Mouse (Mus musculus): ENCODE measurements at regions not wholly inside any gene's neighbourhood (a gene's known extent, or its start where the extent isn't known, plus 50 kb on each side); places are given as distances from the start of the nearest gene placed in this dataset.

GRCm38 (mm10) chr13:102251709-102252108, 441.6 kb upstream of the Cd180 start:
- in situ Hi-C loops (cut with MboI, MseI), result no loop called here

GRCm38 (mm10) chr13:102255401-102256371, 437.7 kb upstream of the Cd180 start:
- in situ Hi-C loops (cut with MboI, MseI), result no loop called here

DNA sequence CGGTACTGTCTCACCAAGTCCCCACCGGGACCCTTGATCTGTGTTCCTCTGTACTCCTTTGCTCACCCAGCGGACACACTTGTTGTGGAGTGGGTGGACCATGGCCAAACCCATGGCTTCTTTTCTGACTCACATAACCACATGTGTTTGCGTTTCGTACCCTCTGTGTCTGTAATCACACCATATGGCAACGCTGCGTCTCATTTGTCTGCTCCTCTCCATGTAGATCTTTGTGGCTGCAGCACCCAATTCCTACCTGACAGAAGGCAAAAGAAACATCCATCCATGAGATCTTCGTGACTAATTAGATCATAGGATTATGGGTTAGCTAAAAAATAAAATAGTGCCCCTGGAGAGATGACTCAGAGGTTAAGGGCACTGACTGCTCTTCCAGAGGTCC, 435.2 kb upstream of the Cd180 start:
- in situ Hi-C loops (cut with MboI, MseI), result no loop called here

GRCm38 (mm10) chr13:102273818-102274217, 419.5 kb upstream of the Cd180 start:
- in situ Hi-C loops (cut with MboI, MseI), result no loop called here

- in situ Hi-C loops (cut with MboI, MseI), result no loop called here
Observed at GRCm38 (mm10) chr13:102275296-102275695, 418.1 kb upstream of the Cd180 start.

GRCm38 (mm10) chr13:102276885-102277284, 416.5 kb upstream of the Cd180 start:
- in situ Hi-C loops (cut with MboI, MseI), result no loop called here

- in situ Hi-C loops (cut with MboI, MseI), result no loop called here
Observed at GRCm38 (mm10) chr13:102280198-102280597, 413.2 kb upstream of the Cd180 start.

DNA sequence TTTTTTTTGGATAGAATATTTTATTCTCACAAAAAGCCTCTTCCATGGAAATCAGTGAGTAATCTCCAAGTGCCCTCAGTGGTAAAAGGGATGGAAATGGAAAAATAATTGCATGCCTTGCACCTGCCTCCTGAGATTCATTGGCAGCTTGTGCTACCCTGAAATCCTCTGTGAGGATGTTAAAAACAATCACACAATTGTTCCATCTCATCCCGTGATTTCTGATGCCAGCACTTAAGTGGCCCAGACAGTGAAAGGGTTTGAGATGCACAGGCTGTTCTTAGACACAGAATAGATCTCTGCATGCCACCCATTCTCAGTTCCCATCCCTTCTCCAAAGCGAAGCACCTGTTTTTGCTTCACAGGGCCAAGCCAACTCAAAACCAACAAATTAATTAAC, 398.9 kb upstream of the Cd180 start:
- in situ Hi-C loops (cut with MboI, MseI), result loop anchor here in 1 of 2 experiments (10.0 kb wide), 1 partner anchor 300 kb away; no protein-coding TSS in a partner anchor

DNA sequence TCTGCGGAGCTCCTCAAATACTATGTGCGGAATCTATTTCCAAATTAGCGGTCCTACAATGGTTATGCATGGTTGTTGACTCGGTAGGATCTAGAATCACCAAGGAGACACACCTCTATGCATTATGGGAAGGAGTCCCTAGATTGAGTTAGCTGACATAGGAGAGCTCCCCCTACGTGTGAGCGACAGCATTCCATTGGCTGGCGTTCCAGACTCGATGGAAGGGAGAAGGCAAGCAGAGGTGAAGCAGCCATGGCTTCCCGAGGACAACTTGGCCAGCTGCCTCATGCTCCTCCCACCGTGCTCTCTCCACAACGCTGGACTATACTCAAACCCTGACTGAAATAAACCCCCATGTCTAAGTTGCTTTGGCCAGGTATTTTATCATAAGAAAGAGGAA, 398.3 kb upstream of the Cd180 start:
- in situ Hi-C loops (cut with MboI, MseI), result loop anchor here in 1 of 2 experiments (10.0 kb wide), 1 partner anchor 300 kb away; no protein-coding TSS in a partner anchor

GRCm38 (mm10) chr13:102307983-102308382, 385.4 kb upstream of the Cd180 start:
- in situ Hi-C loops (cut with MboI, MseI), result no loop called here

GRCm38 (mm10) chr13:102312096-102312495, 381.3 kb upstream of the Cd180 start:
- in situ Hi-C loops (cut with MboI, MseI), result no loop called here

DNA sequence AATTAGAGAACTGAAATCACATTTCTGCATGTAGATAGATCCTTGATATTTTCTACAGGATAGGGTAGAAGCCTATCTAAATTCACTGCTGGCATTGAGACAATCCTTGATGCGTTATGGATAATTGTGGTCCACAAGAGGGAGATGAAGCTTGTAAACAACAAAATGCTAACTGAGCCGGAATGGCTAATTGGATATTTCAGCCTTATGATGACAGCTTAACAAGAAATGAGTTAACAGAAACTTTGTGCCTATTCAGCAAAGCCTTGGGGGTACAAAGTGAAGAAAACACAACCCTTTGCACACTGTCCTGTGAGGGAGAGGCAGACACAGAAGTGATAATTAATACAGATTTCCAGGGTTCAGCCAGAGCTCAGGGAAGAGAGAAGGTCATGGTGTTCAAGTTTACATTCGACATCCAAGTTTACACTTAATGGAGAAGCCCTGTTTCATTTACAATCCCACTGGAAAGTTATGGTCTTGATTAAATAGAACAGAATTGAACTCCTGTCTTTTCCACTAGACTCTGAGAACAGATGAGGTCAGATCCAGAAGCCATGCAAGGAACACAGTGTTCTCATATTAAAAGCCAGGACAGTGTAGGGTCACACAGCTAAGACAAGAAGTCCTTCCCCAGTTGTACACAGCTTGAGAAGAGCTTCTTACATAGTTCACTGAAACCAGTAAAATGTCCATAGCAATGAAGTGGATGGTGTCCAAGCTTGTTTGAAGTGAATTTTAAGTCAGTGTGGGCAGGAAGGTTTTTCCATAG, 377.3 kb upstream of the Cd180 start:
- in situ Hi-C loops (cut with MboI, MseI), result no loop called here

DNA sequence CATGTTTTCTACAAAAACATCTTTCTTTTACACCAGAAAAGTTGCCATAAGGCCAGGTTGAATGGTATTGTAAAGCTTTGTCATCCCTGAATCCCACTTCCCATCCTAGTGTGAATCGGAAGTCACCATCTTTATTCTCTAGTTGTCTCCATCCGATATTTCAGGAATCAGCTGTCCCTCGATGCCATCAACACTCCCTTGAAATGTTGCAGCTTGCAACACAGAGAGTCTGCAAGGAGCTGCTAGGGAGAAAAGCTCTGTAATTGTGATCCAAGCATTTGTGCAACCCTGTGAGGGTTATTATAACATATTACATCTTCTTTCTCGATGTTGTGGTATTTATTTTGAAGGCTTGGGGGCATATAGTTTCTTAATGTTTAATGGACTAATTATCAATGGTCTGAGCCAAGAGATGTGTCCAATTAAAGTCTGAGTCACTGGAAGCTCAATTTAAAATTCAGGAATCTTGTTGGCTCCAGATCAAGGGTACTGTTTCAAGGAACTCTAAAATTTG, 374.4 kb upstream of the Cd180 start:
- in situ Hi-C loops (cut with MboI, MseI), result no loop called here

- in situ Hi-C loops (cut with MboI, MseI), result no loop called here
Observed at GRCm38 (mm10) chr13:102319453-102319852, 373.9 kb upstream of the Cd180 start.

- in situ Hi-C loops (cut with MboI, MseI), result no loop called here
Observed at GRCm38 (mm10) chr13:102323876-102324275, 369.5 kb upstream of the Cd180 start.

GRCm38 (mm10) chr13:102326003-102326402, 367.4 kb upstream of the Cd180 start:
- in situ Hi-C loops (cut with MboI, MseI), result no loop called here

GRCm38 (mm10) chr13:102326544-102326943, 366.8 kb upstream of the Cd180 start:
- in situ Hi-C loops (cut with MboI, MseI), result no loop called here

DNA sequence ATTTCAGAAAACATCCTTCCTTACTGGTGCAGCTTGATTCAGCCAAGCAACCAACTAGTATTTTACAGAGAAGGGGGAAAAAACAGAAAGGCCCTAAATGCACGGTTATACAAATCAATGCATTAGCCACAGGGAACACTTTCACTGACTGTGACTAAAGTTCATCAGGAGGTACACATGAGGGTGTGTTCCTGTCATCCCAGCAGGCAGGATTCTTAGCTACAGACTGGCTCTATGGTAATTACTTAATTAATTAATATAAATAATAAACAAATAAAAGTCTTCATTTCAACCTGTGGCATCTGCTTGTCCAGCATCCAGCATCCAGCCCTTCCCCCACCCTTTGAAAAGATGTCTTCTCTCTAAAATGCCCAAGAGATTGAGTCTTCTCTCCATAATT, 359.7 kb upstream of the Cd180 start:
- in situ Hi-C loops (cut with MboI, MseI), result no loop called here

DNA sequence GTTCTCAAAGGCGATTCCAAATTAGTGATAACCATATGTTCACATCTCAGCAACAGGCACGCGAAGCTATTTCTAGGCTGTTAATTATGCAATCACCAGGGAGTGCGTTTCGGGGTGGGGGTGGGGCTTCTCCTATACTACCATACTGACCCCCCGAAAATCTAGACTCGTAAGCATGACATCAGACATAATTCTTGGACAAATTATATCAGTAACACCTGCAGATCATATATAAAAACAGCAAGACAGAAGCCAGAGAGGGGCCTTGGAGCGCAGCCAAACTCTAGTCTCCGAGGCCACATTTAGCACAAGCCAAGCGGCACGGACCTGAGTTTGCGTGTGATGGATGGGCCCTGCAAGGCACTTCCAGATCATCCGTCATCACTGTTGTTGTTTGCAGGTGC, 359.2 kb upstream of the Cd180 start:
- in situ Hi-C loops (cut with MboI, MseI), result no loop called here

- in situ Hi-C loops (cut with MboI, MseI), result no loop called here
Observed at GRCm38 (mm10) chr13:102343236-102343635, 350.1 kb upstream of the Cd180 start.

DNA sequence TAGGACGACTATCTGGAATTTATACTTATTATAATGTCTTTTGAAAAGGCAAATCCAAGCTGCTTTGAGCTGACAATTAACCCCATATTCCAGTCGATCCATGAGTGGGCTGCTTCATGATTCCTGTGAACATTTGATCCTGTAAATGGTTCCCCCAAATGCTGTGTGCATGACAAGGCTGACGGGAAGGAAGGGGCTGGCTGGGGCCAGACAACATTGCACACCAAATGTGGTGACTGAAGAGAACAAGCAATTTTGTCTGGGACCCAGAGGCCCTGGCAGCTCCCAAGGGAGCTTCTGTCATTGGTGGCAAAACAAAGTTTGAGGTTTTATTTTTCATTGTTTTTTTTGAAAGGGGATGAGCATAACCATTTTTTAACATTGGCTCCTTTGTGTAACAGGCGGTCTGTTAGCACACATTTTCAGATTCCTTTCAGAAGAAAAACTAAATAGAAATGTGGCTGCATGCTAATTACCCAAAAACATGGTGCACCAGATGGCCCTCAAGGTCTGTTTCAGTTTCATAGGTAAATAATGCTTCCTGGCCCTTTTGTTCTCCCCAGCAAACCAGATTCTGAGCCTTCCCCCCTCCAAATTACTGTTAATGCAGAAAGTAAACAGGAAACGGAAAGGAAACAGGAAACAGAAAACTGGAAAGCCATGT, 348.6 kb upstream of the Cd180 start:
- in situ Hi-C loops (cut with MboI, MseI), result no loop called here

GRCm38 (mm10) chr13:102349493-102349892, 343.9 kb upstream of the Cd180 start:
- in situ Hi-C loops (cut with MboI, MseI), result no loop called here
